Mouse (Mus musculus): ENCODE measurements around the gene Pacsin1. TPM values are rescaled to one million over a fixed set of nuclear protein-coding genes. Genes with fewer than 3 reads are reported as not detected.
A peak's percentile ranks its signal among the peaks of the same experiment; 100 is the strongest.

Gene Pacsin1
- total RNA-seq, 2 experiments from 2014 or later, result 0.44 to 0.87 TPM

DNA sequence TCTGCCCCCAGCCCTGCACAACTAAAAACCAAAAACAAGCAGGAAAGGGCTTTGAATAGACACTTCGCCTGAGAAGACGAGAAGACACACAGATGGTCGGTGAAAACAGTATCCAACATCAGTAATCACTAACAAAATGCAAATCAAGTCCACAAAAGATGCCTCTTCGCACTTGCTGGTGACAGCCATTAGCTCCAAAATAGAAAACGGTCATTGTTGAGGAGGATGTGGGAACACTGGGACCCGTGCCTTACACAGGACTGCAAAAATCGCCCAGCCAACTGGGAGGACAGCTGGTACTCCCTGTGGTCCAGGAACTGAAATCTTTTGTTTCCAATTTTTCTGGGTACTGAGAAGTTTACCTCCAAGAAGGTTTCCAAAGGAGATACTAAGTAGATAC lies 18.6 kb downstream of the Pacsin1 start:
- ATAC-seq (ENCODE audit: poor library complexity, severe bottlenecking), result no peak

GRCm38 (mm10) chr17:27675453-27675852 lies 20.1 kb downstream of the Pacsin1 start:
- no peak for ATAC-seq (ENCODE audit: poor library complexity, severe bottlenecking)

- no peak for ATAC-seq (ENCODE audit: poor library complexity, severe bottlenecking)
Measured at GRCm38 (mm10) chr17:27676270-27676669, 21.0 kb downstream of the Pacsin1 start.

- no peak for ATAC-seq (ENCODE audit: poor library complexity, severe bottlenecking)
Measured at GRCm38 (mm10) chr17:27677756-27678155, 22.4 kb downstream of the Pacsin1 start.

DNA sequence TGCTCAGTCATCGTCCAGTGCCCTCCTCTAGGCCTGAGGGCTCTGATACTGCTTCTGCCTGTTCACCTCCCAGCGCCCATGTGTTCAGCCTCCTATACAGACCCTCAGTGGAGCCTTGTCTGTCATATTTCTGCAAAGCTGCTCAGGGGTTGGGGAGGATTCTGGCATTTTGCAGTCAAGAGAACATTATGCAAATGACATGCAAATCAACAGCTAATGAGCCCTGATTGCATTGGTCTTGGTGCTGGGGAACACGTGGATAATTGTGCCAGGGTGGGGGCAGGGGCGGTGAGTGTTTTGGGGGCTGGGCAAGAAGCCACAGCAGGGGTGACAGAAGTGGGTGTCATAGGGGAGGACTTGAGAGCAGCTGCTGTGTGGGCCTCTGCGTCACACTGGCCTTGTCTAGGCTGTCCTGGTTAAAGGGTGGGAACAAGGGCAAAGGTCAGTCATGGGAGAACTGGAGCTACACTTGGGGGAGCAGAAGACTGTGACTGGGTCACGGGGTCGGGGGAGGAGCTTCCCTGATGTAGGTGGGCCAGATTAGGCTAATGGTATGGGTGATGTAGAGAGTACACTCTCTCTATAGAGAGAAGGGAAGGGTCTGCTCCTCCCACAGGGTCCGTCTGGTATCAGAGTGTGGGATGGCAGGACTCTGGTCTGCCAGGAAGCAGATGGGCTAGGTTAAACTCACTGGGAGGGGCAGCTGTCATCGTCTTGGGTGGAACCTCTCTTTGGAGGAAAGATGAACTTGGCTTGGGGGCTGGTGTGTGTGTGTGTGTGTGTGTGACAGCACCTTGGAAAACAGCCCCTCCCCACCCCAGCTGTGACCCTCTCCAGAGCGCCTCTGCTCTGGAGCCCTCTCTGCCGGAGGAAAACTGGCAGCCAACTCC lies 23.9 kb downstream of the Pacsin1 start:
- no peak for ATAC-seq (ENCODE audit: poor library complexity, severe bottlenecking)

GRCm38 (mm10) chr17:27684886-27685549 lies 29.7 kb downstream of the Pacsin1 start:
- ATAC-seq (ENCODE audit: poor library complexity, severe bottlenecking), result no peak

- ATAC-seq (ENCODE audit: poor library complexity, severe bottlenecking), result no peak
Measured at GRCm38 (mm10) chr17:27685550-27685913, 30.2 kb downstream of the Pacsin1 start.

DNA sequence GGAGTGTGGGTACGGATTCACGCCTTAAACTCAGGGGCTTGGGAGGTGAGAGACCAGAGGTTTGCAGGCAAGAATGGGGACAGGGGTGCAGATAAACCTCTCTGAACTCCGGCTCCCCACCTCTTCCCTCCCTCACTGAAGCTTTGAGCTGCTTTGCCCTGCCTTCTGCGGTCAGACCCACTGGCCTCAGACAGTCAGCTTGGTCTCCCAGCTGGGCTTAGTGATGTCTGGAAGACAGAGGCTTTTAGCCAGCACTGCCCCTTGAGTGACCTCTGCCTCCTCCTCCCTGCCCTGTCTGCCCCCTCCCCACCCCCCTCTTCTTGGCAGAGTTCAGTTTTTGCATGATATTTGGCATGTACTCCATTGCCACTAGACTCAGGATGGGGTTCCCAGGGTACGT lies 31.1 kb downstream of the Pacsin1 start:
- ATAC-seq (ENCODE audit: poor library complexity, severe bottlenecking), result no peak

GRCm38 (mm10) chr17:27690993-27691693 lies 35.8 kb downstream of the Pacsin1 start:
- ATAC-seq (ENCODE audit: poor library complexity, severe bottlenecking), result no peak

- no peak for ATAC-seq (ENCODE audit: poor library complexity, severe bottlenecking)
Measured at GRCm38 (mm10) chr17:27699641-27700244, 44.4 kb downstream of the Pacsin1 start.

DNA sequence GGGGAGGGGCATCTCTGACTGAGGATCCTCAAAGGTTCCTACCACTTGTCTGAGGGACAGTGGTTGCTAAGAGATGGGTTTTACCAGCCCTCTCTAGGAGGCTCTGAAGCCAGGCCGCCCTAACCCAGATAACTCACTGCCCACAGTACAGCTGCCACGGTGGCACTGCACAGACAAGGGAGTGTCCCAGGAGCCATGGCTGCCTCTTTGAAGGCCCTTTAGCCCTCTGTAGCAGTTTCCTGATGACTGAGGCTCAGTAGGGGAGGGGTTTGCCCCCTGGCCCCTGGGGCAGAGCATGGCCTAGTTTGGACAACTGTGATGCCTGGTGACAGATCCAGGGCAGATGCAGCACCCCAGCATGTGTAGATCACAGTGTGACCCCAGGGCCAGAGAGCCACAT lies 45.5 kb downstream of the Pacsin1 start:
- no peak for ATAC-seq (ENCODE audit: poor library complexity, severe bottlenecking)

GRCm38 (mm10) chr17:27701856-27702255 lies 46.5 kb downstream of the Pacsin1 start:
- no peak for ATAC-seq (ENCODE audit: poor library complexity, severe bottlenecking)

DNA sequence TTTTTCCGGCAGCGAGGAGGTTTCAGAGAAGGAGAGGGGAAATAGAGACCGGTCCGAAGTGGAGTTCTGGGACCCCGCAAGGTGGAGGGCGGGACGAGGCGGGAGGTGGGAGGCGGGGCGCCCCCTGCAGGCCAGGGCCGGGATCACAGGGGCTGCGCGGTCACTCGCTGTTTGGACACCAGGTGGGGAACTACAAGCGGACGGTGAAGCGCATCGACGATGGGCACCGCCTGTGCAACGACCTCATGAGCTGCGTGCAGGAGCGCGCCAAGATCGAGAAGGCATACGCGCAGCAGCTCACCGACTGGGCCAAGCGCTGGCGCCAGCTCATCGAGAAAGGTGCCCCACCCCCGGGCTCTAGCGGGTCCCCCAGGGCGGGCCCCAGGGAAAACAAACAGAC lies 47.2 kb downstream of the Pacsin1 start:
- ATAC-seq (ENCODE audit: poor library complexity, severe bottlenecking), result peak; percentile 71; the same call in 1 of the 2 replicates

GRCm38 (mm10) chr17:27703961-27704621 lies 48.8 kb downstream of the Pacsin1 start:
- ATAC-seq (ENCODE audit: poor library complexity, severe bottlenecking), result no peak

GRCm38 (mm10) chr17:27705661-27706060 lies 50.4 kb downstream of the Pacsin1 start:
- no peak for ATAC-seq (ENCODE audit: poor library complexity, severe bottlenecking)

DNA sequence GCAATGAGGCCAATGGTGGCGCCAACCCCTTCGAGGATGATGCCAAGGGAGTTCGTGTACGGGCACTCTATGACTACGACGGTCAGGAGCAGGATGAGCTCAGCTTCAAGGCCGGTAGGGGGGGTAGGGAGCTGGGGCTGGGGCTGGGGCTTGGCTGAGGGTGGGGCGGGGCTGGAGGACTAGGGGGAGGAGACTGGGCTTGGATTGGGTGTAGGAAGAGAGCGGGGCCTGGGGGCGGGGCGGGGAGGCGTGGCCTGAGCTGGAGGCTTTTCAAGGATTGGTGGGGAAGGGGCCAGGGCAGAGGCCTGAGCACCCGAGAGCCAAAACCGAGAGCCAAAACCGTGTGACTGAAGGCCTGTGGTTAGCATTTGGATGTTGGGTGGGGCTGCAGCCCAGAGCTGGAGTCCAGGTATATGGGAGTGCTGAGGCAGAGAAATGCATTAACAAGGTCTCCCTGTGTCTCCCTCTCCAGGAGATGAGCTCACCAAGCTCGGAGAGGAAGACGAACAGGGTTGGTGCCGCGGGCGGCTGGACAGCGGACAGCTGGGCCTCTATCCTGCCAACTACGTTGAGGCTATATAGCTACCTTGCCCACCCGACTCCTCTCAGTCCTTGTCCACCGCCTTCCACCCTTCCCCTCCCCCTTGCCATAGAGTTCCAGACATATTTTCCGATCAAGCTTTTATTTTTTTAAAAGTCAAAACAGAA lies 52.8 kb downstream of the Pacsin1 start:
- no peak for ATAC-seq (ENCODE audit: poor library complexity, severe bottlenecking)

DNA sequence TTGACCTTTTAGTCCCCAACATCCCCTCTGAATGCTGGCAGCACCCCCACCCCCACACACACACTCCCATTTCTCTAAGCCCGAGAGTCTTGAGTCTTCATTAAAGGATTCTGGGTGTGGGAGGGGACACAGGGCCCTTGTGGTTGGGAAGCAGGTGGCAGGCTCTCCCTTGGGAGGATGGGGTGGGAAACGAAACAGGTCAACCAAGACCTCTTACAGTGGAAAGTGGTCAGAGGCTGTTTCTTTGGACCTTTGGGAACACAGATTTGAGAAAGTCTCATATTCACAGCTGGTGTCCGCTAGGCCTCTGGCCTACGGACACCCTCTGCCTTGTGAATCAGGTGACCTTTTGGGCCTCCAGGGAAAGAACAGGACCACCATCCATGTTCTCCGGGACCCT lies 54.3 kb downstream of the Pacsin1 start:
- no peak for ATAC-seq (ENCODE audit: poor library complexity, severe bottlenecking)

DNA sequence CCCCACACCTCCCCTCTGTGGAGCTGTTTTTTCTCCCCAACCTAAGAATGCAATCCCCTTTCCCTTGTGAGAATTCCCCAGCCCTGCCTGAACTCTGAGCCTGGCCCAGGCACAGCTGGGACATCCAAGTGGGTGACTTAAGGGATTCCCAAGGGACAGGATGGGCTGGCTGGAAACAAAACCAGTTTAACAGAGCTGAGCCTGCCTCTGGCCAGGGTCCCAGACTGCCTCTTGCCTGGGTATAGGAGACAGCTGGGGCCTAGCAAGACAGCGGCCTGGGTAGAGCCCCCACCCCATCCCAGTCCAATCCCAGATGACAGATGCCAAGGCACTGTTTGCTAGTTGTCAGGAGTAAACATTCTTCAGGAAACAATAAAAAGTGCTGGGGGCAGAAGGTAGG lies 57.5 kb downstream of the Pacsin1 start:
- ATAC-seq (ENCODE audit: poor library complexity, severe bottlenecking), result no peak

DNA sequence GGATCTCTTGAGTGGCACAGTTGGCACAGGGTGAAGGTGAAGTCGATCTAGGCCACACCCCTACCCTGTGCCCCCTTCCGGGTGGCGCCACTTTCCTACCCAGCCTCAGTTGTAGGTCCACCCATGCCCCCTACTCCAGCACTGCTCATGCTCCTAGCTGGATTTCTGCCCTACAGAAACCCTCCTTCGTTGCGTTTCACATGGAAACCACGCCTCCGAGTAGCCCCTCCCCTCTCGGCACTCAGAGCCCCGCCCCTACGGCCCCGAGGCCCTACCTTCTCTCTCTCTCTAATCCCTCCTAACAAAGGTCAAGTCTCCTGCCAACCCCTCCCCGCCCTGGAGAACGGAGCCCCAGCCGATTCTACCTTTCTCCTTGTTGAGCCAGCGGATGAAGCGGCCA lies 61.5 kb downstream of the Pacsin1 start:
- no peak for ATAC-seq (ENCODE audit: poor library complexity, severe bottlenecking)

DNA sequence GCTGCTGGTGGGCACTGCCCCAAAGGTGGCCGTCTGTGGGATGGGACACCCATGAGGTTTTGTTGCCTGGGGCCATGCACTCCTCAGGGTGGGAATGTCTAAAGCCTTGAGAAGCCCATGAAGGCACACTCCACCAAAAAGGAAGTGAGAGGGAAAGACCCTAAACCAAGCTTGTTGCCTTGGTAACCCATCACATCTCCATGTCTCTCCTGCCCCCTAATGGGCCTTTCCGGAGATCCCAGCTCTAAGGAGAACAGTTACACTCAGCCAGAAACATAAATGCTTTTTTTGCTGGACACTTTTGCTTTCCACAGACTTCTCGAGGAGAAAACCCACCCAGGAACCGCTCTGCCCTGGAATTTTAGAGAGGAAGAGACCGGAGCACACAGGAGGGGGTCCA lies 62.9 kb downstream of the Pacsin1 start:
- no peak for ATAC-seq (ENCODE audit: poor library complexity, severe bottlenecking)
